Mouse (Mus musculus) CH12F3 (cell line): Measurements from ENCODE around the gene Rerg.

Experiments
- in situ Hi-C: fragments of 300-500 bp; cut with MboI; formaldehyde crosslinking; loops from 2 replicates; pipeline ENCODE4 v1.14.3; 2020; ENCODE audit warnings: low sequenced_read_pairs

Rerg gene

GRCm38 (mm10) chr6:137170226-137170625 is at the start of gene Rerg:
Gene Rerg (minus strand): TSS chr6:137170497.
- in situ Hi-C loops: no loop called here

DNA sequence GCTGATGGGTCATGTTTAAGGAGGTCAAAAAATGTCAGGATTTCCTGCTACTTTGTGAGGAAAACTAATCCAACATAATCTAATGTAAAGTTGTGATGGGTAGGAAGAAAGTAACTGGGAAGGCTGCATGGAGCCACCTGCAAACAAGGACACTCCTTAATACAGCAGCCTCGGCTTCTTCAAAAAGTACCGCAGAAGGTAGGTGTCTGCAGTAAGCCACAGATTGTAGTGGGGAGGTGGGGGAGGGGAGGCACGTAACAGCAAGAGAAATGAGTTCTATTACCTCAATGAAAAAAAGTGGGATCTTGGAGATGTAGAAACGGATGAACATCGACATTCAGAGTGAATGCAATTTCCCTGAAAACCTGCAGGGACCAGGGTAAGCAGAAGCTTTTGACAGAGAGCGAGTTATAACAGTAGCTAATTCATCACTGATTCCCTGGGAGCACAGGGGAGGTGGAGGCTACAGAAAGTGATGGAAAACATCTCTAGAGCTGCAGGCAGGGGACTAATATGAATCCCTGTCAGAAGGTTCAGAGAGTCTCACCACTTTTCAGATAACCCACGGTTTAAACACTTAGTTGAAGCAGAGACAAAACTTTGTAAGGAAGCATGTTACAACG is 47.7 kb upstream of the Rerg start:
- in situ Hi-C loops: loop anchor here (25.0 kb wide), 1 partner anchor 494 kb away; no protein-coding TSS in a partner anchor

- in situ Hi-C loops: loop anchor here (25.0 kb wide), 1 partner anchor 501 kb away; no protein-coding TSS in a partner anchor
Measured at GRCm38 (mm10) chr6:137211441-137211840, 41.1 kb upstream of the Rerg start.

- in situ Hi-C loops: loop anchor here (25.0 kb wide), 1 partner anchor 501 kb away; no protein-coding TSS in a partner anchor
Measured at GRCm38 (mm10) chr6:137210991-137211390, 40.7 kb upstream of the Rerg start.

- in situ Hi-C loops: loop anchor here (25.0 kb wide), 1 partner anchor 502 kb away; no protein-coding TSS in a partner anchor
Measured at GRCm38 (mm10) chr6:137209992-137210391, 39.7 kb upstream of the Rerg start.

DNA sequence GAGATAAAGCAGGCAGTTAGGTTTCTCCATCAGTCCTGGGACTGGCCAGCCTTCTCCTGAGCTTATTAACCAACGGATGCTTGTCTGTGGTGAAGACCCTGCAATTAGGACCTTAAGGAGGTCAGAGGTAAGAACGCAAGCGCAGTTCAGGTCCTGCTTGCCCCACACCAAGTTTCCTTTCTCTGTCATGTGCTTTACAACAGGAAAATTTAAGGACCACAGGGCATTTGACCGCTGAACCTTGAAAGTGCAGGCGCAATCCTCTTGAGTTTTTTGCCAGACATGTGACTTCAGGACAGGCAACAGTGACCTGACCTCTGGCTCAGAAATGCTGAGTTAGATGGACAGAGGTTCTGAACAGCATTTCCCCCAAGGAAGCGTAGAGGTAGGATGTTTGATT is 36.8 kb upstream of the Rerg start:
- in situ Hi-C loops: loop anchor here (25.0 kb wide), 1 partner anchor 505 kb away; no protein-coding TSS in a partner anchor

DNA sequence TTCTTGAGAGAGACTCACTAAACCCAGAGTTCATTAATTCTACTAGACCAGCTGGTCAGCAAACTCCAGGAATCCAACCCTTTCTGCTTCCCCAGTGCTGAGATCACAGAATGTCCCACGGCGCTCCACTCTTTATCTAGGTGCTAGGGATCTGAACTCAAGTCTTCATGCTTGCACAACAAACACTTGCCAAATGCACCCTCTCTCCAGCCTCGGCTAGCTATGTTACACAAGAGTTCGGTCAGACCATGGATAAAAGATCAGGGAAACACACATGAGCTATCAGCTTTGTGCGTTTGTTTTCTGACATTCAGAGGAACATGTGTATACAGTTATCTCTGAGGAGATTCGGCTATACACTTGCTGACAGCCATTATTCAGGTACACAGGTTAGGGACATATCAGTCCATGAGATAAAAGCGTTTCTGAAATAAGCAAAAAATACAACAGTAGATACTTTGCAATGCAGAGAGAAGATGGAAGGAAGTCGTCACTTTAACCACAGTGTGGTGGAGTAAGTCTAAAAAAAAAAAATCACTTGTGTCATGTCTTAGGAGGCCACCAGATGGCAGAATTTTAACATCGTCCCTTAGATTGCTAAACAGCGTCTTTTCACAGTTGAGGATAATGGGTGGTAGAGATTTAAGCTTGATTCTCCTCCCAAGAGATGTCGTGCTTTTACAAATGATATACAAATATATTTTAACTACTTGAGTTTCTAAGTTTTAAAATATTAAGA is 35.5 kb upstream of the Rerg start:
- in situ Hi-C loops: loop anchor here (25.0 kb wide), 1 partner anchor 506 kb away; no protein-coding TSS in a partner anchor

DNA sequence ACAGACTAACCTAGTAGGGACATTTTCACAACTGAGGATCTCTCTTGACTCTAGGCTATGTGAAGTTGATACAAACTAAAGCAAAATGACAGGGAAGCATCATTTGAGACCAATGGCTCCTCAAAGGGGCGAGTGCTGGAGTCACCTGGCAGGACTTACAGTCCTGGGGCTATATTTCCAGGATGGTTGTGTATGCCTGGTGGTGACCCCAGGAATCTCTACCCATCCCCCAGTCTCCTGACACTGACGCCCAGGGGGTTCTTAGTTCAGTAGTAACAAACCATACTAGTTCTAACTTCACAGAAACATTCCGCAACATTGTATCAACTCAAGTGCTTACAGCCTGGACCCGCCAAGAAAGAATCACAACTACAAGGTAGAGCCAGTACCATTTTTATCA is 32.4 kb upstream of the Rerg start:
- in situ Hi-C loops: loop anchor here (25.0 kb wide), 1 partner anchor 510 kb away; no protein-coding TSS in a partner anchor

DNA sequence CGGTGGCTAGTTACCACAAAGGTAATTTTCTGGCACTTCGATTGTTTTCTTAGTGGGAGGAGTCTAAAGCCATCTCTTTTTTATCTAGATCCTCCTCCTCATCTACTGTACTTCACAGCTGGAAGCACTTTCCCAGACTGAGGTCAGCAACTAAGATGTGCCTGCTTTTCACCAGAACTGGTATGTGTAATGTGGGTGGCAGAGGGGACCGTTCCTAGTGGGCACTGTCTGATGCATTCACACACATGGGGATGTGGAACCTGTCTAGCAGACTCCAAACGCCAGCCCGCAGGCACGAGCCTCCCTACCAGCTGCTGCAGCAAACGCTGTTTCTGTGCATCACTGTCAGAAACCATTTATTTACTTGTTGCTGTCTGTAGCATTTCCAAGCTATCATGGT is 31.3 kb upstream of the Rerg start:
- in situ Hi-C loops: loop anchor here (25.0 kb wide), 1 partner anchor 511 kb away; no protein-coding TSS in a partner anchor

- in situ Hi-C loops: loop anchor here (25.0 kb wide), 1 partner anchor 511 kb away; no protein-coding TSS in a partner anchor
Measured at GRCm38 (mm10) chr6:137201166-137201565, 30.9 kb upstream of the Rerg start.

DNA sequence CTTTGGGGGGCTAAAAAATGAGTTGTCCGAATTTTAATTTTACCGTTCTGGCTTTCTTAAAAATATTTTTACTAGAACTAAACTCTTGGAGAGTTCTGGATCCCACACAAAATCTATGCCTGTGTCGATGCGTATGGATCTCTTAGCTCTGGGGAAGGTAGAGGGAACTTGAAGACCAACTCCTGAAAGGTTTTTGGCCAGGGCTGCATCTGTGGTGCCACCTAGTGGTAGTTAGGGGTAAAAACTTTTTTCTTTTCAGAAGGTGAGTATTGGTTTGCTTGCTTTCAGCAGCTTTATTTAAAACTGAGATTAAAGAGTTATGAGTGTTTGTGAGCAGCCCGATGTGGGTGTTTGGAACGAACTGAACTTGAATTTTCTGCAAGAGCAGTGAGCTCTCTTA is 21.8 kb upstream of the Rerg start:
- in situ Hi-C loops: loop anchor here (10.0 kb wide), 1 partner anchor 97 kb away; no protein-coding TSS in a partner anchor

GRCm38 (mm10) chr6:137191026-137191425 is 20.7 kb upstream of the Rerg start:
- in situ Hi-C loops: loop anchor here (10.0 kb wide), 1 partner anchor 96 kb away; no protein-coding TSS in a partner anchor

GRCm38 (mm10) chr6:137190577-137190976 is 20.3 kb upstream of the Rerg start:
- in situ Hi-C loops: loop anchor here (10.0 kb wide), 1 partner anchor 96 kb away; no protein-coding TSS in a partner anchor

GRCm38 (mm10) chr6:137188375-137188926 is 18.2 kb upstream of the Rerg start:
- in situ Hi-C loops: no loop called here

DNA sequence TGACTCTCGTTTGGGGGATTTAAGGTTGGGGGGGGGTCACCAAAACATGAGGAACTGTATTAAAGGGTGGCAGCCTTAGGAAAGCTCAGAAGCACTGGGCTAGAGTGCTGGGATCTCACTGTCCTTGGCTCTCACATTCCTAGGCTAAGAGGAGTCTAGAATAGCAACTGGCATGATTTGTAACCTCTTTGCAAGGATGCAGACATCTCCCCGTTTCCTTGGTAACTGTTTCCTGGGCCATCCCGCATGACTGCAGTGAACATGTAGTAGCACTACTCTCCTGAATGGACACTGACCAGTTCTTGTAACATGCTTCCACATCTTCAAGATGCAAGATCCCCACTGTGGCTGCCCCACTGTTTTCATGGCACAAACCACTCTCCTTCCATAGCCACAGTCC is 17.1 kb upstream of the Rerg start:
- in situ Hi-C loops: no loop called here

GRCm38 (mm10) chr6:137180636-137181035 is 10.3 kb upstream of the Rerg start:
- in situ Hi-C loops: no loop called here

- in situ Hi-C loops: no loop called here
Measured at GRCm38 (mm10) chr6:137180115-137180514, 9.8 kb upstream of the Rerg start.

- in situ Hi-C loops: no loop called here
Measured at GRCm38 (mm10) chr6:137179026-137179425, 8.7 kb upstream of the Rerg start.

GRCm38 (mm10) chr6:137170646-137171045 is 349 bp upstream of the Rerg start:
- in situ Hi-C loops: no loop called here

DNA sequence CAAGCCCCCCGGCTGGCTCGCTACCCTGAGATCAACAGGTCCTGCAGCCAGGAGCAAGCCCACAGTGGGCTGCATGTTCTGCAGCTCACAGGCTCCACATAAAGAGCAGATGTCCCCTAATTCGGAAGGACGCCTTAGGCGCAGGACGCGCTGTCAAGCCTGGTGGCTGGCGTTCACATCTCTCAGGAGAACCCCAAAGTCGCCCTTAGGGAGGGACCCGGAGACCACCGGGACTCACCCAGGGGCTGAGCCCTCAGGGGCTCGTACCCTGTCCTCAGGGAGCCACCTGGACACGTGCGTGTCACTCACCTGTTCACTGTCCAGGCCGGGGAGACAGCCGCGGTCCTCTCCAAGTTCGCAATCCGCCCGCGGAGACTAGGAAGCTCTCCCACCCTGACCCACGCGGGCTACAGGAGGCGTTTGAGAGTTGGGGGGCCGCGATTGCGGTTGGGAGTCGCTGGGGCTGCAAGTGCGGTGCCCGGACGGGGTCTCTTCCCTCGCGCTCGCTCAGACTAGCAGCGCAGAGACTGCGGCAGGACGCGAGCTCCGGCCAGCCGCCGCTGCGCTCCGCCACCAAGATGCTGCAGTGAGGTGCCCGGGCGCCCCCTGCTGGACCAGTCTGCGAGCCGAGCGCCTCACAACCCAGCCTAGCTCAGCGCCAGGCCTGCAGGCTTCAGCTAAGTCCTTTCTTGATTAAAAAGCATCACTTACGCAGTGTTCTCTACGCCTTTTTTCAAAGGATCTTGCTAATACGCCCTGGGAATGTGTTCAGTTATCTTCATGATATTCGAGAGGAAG is 927 bp downstream of the Rerg start:
- in situ Hi-C loops: no loop called here
